Mouse (Mus musculus) ES-Bruce4 (cell line): ENCODE results near the gene Creld2.

Source experiments
- CTCF ChIP-seq: IDR thresholded peaks from one replicate; pipeline ENCODE4 v1.8.1; 2011; ENCODE audit warnings: low read depth, low read length
- EP300 ChIP-seq: IDR thresholded peaks from 2 replicates; pipeline ENCODE4 v1.6.1; 2011; ENCODE audit warnings: low read depth, low read length; ENCODE audit not compliant: insufficient read depth
- POLR2A ChIP-seq: IDR thresholded peaks from one replicate; pipeline ENCODE4 v1.8.1; 2011; ENCODE audit warnings: low read length; ENCODE audit not compliant: insufficient read depth

DNA sequence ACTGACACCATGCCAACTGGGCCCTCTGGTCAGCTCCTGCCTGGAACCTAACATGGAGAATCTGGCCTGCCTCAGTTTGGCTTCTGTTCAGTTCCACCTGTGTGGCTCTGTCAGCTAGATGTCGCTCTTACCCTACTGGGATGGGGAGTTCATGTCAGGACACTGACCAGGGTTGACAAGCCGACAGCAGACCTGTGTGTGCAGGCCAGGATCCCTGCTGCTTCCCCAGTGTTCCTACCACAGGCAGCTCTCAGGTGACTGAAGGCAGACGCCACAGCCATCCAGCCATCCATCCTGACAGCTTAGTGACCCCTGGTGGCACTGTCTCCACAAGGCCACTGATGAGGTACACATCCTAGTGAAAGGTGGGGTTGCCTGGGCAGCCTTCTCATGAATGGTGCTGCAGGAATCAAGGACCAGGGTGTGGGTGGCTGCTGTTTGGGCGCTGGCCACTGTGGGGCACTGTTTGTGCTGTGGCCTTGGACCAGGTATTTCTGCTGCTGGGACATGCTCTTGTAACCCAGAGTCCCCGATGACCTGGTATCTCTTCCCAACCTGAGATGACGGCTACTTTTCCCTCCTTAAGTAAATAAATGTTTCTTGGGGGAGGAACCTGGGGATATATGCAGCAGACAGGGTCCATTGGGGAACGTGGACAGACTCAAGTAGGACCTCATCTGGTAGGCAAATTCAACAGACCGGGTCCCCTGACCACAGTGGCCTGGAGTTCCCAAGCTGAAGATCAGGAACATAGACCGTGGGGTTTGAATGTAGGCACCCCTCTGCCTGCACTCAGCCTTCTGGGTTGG, 8.7 kb downstream of the Creld2 start:
- peak; percentile 79 for TF ChIP-seq CTCF
- TF ChIP-seq POLR2A = no peak
- TF ChIP-seq EP300 = peak; percentile 38; the same call in 1 of the 2 replicates
